Mouse (Mus musculus) central nervous system, embryonic 14 days (tissue): ENCODE measurements around the gene Lrrc8d. TPM values are rescaled to one million over a fixed set of nuclear protein-coding genes. Genes with fewer than 3 reads are reported as not detected.

ENCODE experiments used
- polyA plus RNA-seq: library from polyadenylated mRNA; depleted of rRNA; stranded (reverse); fragments of >200 nt; gene quantifications from 2 replicates; pipeline ENCODE4 v1.2.3, GENCODE M21; 2012; rRNA removed

The Lrrc8d gene
- 16.2 and 18.3 TPM in 2 replicates for polyA plus RNA-seq

DNA sequence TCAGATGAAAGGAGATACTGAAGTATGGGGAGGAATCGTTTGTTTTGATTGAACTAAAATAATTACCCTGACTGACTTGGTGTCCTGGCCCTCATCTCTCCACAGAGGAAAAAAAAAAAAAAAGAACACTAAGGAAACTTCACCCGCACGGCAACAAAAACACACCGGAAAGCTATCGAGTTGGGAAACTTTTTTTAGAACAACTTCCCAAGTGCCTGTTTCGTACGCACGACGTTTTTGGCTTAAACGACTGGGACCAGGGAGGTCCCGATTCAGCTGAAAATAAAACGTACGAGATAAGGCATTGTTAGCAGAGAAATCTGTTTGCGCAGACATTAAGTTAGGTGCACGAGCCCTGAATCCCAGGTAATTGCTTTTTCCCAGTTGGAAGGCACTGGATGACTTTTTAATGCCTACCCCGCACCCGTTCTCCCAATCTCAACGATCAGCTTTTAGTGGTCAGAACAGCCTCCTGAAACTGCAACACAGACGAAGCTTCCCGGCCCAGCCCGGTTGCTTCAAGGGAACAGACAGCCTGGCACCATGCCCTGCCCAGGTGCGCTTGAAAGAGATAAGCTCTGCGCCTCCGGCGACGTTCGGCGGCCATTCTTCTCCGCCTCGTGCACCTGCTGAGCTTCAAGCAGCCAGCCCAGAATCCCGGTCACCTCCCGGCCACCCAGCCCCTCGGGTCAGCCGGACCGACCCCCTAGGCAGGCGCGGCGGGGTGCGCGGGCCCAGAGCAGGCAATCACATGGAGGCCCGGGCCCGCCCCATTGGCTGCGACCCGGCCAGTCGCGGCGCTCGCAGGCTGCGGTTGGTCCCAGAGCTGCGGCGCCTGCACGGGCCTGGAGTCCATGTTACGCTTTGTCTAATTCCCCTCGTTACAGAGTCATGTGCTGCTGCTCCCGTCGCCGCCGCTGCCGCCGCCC, at the start of gene Lrrc8d:
TSS of gene Lrrc8d (plus strand) at position 829 of the 929 bp plus-strand sequence.

DNA sequence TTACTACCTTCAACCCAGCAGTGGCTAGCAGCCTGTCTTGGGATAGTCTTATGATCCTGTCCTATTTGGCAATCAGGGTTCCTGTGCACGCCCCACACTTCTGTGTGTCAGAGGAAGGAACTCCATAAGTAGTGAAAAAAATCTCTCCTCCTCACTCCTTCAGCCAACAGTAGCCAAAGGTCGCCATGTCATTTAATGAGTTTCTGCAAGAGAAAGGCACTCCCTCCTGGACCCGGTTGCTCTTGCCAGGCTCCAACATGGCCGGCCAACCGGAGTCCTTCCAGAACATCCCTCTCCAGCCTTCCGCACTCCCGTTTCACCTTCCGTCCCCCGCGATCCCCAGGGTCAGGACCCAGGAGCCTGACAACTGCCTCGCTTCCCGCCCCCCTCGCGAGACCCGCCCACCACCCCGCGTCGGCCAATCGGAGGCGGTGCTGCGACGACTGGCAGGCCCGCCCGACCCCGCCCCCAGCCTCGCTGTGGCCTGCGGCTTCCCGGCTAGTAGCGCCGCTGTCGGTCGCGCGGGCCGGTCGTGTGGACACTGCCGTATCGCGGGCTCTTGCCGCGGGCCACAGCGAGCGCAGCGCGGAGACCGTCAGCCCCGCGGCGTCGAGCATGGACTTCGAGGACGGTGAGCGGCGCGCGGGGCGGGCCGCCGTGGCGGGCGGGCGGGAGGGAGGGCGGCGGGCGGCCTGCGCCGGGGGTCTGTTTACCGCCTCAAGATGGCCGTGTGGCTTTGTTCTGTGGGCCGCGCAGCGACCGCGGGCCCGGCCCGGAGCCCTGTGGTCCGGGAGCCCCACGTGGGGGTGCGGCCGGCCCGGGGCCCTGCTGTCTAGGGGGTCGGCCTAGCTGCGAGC, 176.5 kb downstream of the Lrrc8d start, which contains the start of gene Zfp326:
TSS of gene Zfp326 (plus strand) at position 498 of the 857 bp plus-strand sequence.

Other genes with a start within 250 kb of the Lrrc8d start
- 7.1 and 9.7 TPM in 2 replicates for gene Lrrc8c, start 180.6 kb upstream of the Lrrc8d start, polyA plus RNA-seq
- 67.1 and 67.9 TPM in 2 replicates for gene Zfp326, start 176.6 kb downstream of the Lrrc8d start, polyA plus RNA-seq